Mouse (Mus musculus) 3T3-L1 (cell line): ENCODE data around the gene H2bfm.
"Not testable (repeated sequence)": the region's sequence is repeated elsewhere in the genome, so short reads cannot be mapped to it uniquely, and the experiment has no call there.

Source experiments
- DNase-seq: peaks from one replicate; pipeline ENCODE4 v3.0.0-alpha.2; 2015; ENCODE audit warnings: low read depth, low spot score

H2bfm gene

GRCm38 (mm10) chrX:136927031-136927430 is at the start of gene H2bfm:
Gene H2bfm, plus strand, starts transcription at chrX:136927325.
- no peak for DNase-seq

- DNase-seq, result peak; percentile 63
Observed at GRCm38 (mm10) chrX:136895757-136896156, 31.4 kb upstream of the H2bfm start.

- peak; percentile 1 for DNase-seq
Observed at GRCm38 (mm10) chrX:136904369-136904768, 22.8 kb upstream of the H2bfm start.

GRCm38 (mm10) chrX:136925863-136926262 is 1.3 kb upstream of the H2bfm start:
- no peak for DNase-seq

GRCm38 (mm10) chrX:136937985-136938384 is 10.9 kb downstream of the H2bfm start:
- DNase-seq, result no peak

GRCm38 (mm10) chrX:136957583-136958279 is 30.6 kb downstream of the H2bfm start:
- DNase-seq, result not testable (repeated sequence)

GRCm38 (mm10) chrX:136958300-136958699 is 31.2 kb downstream of the H2bfm start:
- not testable (repeated sequence) for DNase-seq

- peak; percentile 29 for DNase-seq
Observed at GRCm38 (mm10) chrX:136959688-136960087, 32.6 kb downstream of the H2bfm start.

- DNase-seq, result not testable (repeated sequence)
Observed at GRCm38 (mm10) chrX:136975397-136975796, 48.3 kb downstream of the H2bfm start, which contains the start of gene Tmsb15b2. Gene Tmsb15b2, minus strand, starts transcription at chrX:136975497.

- no peak for DNase-seq
Observed at GRCm38 (mm10) chrX:136976424-136977084, 49.4 kb downstream of the H2bfm start, which contains the start of the genes Tmsb15l and Tmsb15b1. Gene Tmsb15l, minus strand, starts transcription at chrX:136976869. Gene Tmsb15b1, minus strand, starts transcription at chrX:136976874.
